Mouse (Mus musculus) v-Abl transformed pro-B cells (cell line): ENCODE results near the gene Tspan3.

Experiments used
- in situ Hi-C, 2 experiments: fragments of 400-800 bp; cut with MboI; formaldehyde crosslinking; loops; one replicate each; pipeline ENCODE4 v1.15.1; 2025; ENCODE audit not compliant: unreplicated experiment in 2 of 2

The Tspan3 gene

DNA sequence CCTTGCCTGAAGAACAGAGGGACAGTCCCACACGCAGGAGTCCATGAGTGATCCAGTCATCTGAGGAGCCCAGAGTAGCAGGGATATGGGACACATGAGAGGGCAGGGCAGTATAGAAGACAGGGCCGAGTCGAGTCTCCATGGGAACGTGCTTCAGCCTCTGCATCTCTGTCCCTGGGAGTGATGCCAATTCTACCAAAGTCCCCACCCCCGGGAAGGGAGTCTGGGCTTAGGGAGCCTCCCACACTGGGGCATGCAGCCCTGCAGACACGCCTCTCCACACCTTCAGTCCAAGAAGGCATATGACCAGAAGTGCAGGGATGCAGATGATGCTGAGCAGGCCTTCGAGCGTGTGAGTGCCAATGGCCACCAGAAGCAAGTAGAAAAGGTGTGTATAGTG, 42.3 kb downstream of the Tspan3 start:
- in situ Hi-C loops: loop anchor here in 1 of 2 experiments (5.0 to 25.0 kb wide), 2 partner anchors 186 to 429 kb away; partner anchors contain the start of gene Scaper

DNA sequence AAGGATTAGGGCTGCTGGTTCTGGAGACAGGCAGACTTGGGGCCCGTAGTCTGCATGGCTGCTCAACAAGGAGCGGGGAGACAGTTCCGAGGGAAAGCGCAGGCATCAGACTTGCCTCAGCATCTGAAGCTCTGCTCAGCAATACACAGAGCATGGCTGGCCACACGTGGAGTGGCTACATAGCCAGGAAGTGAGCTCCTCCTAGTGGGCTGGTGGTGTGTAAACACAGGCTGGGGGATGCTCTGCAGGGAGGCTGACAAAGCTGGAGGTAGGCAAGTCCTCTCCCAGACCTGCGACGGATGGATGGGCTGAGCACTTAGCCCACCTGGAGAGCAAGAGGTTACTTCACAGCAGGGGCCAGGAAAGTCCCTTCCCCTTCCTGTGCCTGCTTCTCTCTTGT, 44.2 kb downstream of the Tspan3 start:
- in situ Hi-C loops: loop anchor here in 1 of 2 experiments (5.0 to 25.0 kb wide), 2 partner anchors 184 to 431 kb away; partner anchors contain the start of gene Scaper

DNA sequence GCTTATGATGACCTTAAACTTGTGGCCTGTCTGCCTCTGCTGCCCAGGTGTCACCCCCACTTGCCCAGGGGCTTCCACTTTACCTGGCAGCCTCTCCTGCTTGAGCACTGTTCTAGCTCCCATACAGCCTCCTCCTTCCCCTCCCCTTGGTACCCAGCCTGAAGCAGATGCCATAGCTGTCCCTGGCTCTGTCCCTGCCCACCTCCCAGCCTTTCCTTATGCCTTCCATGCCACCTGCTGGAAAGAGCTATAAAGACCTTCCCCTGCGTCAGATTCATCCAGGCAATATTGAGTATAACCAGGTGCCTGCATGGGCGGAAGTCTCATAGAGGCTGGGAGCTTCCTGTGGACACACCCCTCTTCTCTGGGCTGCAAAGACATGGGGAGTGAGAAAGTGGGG, 45.6 kb downstream of the Tspan3 start:
- in situ Hi-C loops: loop anchor here (5.0 to 25.0 kb wide), 4 partner anchors 42 to 433 kb away; partner anchors contain the start of gene Scaper (in 1 of the 2)

DNA sequence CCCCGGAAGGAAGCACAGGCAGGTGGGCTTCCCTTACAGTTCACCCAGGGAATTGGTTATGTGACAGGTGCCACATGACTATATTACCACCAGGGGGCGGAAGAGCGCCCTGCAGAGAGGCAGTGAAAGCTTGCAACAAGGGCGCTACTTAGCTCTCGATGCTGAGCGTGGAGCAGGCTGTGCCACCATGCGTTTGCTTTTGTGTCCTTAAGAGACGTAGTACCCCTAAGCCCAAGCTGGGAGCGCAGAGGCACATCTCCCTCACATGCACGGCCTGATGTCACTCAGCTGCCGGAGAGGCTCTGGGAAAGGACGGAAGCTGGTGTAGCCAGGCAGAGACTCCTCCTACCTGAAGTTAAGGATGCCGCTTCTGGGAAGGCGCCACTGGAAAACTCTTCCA, 46.7 kb downstream of the Tspan3 start:
- in situ Hi-C loops: loop anchor here (5.0 to 25.0 kb wide), 3 partner anchors 41 to 181 kb away; partner anchors contain the start of gene Scaper (in 1 of the 2)

DNA sequence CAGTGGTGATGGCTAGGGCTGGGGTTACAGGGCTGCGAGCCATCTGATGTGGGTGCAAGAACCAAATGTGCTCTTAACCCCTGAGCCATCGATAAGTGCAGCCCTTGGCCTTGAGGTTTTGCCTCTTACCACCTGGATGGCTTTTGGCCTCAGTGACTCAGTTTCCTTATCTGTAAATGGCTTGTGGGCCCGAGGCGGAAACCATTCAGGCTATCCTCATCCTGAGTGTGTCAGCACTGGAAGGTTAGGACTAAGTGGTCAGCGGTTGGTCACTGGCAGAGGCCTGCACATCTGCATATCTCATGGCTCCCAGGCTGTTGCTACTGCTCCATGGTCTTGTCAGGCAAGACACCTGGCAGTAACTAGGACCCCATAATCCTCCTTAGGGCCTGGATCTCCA, 47.2 kb downstream of the Tspan3 start:
- in situ Hi-C loops: loop anchor here (5.0 to 25.0 kb wide), 3 partner anchors 41 to 181 kb away; partner anchors contain the start of gene Scaper (in 1 of the 2)

DNA sequence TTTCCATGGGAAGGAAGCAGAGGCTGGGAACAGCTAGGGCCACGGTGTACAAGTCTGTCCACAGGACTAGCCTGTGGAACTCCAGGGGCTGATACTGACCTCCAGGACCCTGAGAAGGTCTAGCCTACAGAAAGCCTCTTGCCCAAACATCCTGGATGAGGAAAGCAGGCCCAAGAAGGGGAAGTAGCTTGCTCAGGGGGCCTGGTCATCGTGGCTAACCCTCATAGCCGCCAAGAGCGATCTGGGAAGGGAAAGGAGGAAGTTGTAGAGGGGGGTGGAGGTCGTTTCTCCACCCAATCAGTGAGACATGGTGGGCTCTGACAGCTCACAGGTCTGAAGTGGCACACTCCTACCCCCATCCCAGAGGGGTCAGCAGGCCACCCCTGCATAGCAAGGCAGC, 57.1 kb downstream of the Tspan3 start:
- in situ Hi-C loops: loop anchor here in 1 of 2 experiments (25.0 kb wide), 1 partner anchor 171 kb away; the partner anchor contains the start of gene Scaper

DNA sequence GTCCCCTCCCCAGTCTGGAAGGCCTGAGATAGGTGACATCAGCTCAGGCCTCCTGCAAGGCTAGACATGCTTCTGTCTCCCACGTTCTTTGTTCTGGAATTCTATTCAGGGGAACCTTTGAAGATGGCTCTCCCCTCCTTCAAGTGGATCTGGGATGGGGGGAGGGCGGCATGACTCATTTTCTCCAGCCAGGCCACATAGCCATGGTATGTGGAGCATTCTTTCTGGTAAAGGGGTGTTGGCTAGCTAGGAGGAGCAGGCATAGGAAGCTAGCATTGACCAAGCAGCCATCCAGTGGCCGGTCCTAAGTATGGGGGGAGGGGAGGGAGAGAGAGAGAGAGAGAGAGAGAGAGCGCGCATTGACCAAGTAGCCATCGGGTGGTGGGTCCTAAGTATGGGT, 57.8 kb downstream of the Tspan3 start:
- in situ Hi-C loops: loop anchor here in 1 of 2 experiments (25.0 kb wide), 1 partner anchor 170 kb away; the partner anchor contains the start of gene Scaper

DNA sequence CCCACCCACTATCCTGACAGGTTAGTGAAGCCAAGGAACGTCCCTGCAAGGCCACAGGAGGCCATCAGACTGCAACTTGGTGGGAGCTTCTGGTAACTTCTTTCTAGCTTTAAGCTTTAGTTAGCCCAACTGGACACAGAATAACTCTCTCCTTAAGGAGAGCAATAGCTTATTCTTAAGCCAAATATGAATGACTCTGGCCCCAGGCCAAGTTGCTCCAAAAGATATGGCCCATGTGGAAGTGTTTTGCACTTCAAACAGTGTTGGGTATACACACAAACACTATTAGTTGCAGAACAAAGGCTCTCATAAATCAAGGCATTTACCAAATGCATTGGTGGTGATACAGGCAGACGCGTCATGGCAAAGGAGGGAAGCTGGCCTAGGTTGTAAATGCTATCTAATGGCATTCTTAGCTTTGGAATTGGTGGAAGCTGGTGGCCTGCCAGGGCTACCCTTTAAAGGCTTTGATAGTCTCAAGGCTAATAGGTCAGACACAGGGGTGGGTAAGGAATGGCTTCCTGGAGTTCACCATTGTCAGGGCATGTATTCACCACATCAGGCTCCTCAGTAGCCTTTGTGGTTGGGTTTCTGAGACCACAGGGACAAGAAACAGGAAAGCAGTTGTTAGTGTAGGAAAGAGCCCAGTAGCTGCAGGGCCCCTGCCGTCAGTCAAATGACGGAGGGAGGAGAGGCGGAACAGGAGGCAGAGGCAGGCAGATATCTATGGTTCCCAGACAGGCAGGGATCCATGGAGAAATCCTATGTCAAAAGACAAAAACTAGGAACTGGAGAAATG, 58.8 kb downstream of the Tspan3 start:
- in situ Hi-C loops: loop anchor here in 1 of 2 experiments (25.0 kb wide), 1 partner anchor 169 kb away; the partner anchor contains the start of gene Scaper

DNA sequence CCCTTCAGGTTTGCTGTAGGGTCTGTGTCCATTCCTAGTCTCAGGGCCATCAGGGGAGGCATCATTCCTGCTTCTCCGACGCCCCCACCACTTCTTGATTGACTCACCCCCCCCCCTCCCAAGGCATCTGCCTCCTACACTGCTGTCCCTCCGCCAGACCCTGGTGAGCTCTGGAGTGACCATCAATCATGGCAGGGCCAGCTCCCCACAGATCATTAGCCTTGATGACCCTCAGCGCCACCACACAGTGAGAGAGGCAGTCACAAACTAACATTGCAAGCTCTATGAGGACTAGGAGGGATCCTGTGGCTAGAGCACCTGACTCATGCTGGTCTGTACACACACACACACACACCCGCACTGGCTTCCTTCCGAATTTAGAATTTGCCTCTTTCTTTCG, 60.4 kb downstream of the Tspan3 start:
- in situ Hi-C loops: loop anchor here in 1 of 2 experiments (25.0 kb wide), 1 partner anchor 168 kb away; the partner anchor contains the start of gene Scaper

DNA sequence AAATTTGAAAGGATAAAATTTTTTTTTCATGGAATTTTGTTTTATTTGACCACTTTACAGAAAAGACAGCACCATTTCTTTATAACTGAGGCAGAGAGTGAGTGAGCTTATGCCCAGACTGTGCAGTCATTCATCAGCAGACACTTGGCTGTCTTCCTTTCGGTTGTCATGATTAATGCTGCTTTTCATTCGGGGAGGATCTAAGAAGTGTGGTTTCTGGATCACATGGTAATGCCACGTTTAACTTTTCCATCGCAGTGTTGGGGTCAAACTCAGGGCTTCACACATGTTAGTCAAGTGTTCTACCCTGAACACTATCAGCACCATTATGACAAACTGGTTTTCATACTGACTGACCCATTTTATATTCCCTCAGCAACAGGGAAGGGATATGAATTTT, 64.3 kb downstream of the Tspan3 start:
- in situ Hi-C loops: loop anchor here in 1 of 2 experiments (25.0 kb wide), 1 partner anchor 164 kb away; the partner anchor contains the start of gene Scaper

DNA sequence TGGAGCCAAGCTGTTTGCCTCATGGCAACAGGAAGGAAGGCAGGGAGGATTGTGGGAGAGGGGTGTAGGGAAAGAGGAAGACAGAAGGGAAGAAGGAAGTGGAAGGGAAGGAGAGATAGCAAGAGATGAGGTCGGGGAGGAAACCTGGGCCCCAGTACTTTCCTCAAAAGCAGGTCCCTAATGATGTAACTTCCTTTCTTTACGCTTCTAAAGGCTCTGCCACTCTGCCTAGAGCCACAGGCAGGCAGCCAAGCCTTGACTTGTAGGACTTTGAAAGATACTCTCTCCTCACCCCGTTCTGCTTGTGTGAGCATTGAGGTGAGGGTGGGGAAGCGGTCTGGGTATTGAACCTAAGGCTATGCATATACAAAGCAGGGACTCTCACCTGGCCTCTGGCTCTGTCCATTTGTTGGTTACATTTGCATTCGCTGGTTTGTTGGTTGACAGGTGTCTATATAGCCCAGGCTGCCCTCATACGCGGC, 65.2 kb downstream of the Tspan3 start:
- in situ Hi-C loops: loop anchor here in 1 of 2 experiments (25.0 kb wide), 1 partner anchor 163 kb away; the partner anchor contains the start of gene Scaper

DNA sequence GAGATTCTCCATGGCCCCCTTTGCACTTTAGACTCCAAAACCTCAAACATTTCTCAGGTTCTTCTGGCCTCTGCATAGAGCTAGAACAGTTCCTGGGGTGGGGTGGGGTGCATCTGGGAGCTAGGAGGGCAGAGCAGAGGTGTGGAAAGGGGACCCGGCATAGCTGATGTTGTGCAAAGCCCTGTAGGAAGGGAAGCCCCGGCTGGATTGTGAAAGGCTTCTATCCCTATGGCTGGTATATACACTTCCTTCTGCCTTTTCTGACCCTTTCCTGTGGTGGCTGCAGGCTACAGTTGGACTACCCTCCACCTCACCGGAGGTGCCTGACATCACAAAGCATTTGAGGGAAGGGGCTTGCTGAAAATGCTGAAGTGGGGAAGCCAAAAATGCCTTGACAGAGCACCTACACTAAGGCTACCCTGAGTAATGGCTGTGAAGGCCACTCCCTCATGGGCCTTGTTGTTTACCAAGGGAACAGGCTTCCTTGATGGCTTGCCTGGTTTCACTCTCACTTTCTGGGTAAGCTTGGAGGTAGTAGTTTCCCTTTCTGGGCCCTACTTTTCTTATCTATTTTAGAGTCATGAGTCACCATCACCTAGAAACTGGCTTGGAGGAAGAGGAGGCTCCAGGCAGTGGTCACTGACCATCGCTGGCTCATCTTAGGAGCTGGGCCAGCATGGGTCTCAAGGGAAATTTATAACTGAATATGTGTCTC, 67.5 kb downstream of the Tspan3 start:
- in situ Hi-C loops: loop anchor here in 1 of 2 experiments (25.0 kb wide), 1 partner anchor 315 kb away; the partner anchor contains the start of genes Hmg20a and Peak1

DNA sequence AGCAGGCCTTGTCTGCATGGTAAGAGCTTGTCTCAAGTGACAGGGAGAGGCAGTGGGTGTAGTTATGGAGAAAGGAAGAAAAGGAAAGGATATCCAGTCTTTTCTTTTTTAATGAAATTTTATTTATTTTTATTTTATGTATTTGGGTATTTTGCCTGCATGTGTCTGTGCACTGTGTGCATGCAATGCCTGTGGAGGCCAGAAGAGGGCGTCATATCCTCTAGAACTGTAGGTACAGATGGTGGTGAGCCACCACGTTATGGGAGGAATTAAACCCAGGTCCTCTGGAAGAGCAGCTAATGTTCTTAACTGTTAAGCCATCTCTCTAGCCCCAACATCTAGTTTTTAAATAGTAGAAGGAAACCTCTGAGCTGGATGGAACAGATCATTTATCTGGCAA, 73.2 kb downstream of the Tspan3 start:
- in situ Hi-C loops: loop anchor here in 1 of 2 experiments (25.0 kb wide), 1 partner anchor 320 kb away; the partner anchor contains the start of genes Hmg20a and Peak1

DNA sequence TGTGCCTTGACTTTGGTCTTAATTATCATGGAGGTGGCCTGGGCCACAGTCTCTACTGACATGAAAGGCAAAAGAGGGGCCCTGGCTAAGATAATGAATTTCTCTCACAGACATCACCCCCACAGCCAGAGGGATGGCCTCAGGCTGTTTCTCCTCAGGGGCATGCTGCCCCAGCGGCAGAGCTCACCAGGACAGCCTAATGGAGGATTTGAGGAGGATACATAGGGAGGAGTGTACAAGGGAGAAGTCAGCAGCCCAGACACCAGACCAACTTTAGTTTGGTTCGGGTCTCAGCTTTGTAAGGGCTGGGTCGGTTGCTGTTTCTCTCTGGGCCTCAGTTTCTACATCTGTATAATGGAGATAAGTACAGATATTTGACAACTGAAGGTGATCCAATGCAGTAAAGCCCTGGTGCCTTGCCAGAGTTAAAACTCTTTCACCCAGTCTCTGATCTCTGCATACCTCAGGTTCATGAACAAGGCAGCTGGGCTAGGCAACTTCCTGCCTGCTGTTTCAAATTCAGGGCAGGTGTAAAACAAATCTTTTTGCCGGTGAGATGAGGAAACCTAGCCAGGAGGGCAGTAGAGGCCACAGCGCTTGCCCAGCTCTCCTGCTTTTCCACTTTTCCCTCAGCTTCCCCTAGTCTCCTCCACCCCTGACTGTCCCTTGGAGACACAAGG, 74.6 kb downstream of the Tspan3 start:
- in situ Hi-C loops: loop anchor here in 1 of 2 experiments (25.0 kb wide), 1 partner anchor 322 kb away; the partner anchor contains the start of genes Hmg20a and Peak1

DNA sequence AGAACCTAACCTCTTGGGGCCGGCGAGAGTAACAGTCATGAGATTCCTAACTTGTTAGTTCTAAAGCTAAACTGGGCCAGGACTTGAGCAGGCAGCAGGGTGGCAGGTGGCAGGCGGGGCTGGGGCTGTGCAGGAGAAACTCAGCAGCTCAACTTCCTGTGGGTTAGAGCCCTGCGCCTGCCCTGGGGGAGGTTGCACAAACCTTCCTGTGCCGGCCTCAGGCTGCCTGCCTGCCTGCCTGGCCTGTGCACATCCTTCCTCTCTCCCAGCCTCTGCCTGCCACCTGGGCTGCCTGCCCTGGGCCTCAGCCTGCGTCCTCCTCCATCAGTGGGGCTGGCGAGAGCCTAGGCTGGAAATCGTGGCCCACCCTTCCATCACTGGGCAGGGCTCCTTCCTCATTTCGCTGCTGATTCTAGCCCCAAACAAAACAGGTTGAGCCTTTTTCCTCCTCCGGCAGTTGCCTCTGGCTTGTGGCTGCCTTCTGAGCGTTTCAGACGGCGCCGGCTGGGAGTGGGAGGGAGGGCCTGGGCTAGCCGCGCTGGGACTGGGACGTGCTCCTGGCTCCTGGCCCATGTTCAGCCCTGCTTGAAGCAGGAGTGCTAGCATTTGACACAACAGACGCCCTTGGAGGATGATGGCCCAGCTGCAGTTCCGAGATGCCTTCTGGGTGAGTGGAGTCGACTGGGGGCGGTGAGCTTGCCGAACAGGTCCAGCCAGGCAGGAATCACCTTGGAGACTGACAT, 75.3 kb downstream of the Tspan3 start, which contains the start of gene Pstpip1:
Gene Pstpip1, plus strand, starts transcription at position 185 of the 743 bp plus-strand sequence.
- in situ Hi-C loops: loop anchor here (10.0 to 25.0 kb wide), 2 partner anchors 322 to 325 kb away; partner anchors contain the start of genes Hmg20a (in 2 of the 2) and Peak1 (in 2 of the 2)

DNA sequence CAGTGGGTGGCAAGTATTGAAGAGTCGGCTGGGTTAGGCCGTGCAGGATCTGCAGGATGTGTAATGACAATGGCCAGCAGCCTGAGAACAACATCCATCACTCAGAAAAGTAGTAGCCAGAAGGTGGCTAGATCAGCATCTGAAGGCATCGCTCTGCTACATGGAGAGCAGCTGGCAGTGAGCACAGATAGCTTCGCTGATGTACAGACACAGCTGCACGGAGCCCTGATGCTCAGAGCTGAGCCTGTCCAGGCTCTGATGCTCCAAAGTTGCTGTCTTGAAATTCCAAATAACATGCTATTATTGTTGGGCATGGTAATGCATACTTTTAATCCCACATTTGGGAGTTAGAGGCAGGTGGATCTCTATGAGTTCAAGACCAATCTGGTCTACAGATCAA, 78.8 kb downstream of the Tspan3 start:
- in situ Hi-C loops: loop anchor here (10.0 to 25.0 kb wide), 2 partner anchors 326 to 328 kb away; partner anchors contain the start of genes Hmg20a (in 2 of the 2) and Peak1 (in 2 of the 2)
